Mouse (Mus musculus) megakaryocyte, embryonic 14.5 days (primary cell): ENCODE measurements around the gene St8sia1. TPM values are rescaled to one million over a fixed set of nuclear protein-coding genes. Genes with fewer than 3 reads are reported as not detected.

Source experiments
- H3K27me3 ChIP-seq: replicated peaks from 2 replicates; pipeline ENCODE3; 2012; ENCODE audit warnings: inconsistent platforms
- H3K36me3 ChIP-seq: replicated peaks from 2 replicates; pipeline ENCODE3; 2012; ENCODE audit warnings: low read length, inconsistent platforms, mixed read lengths
- H3K4me1 ChIP-seq: 2 replicates; pipeline ENCODE4 v1.6.1; 2012; ENCODE audit warnings: inconsistent platforms
- H3K4me3 ChIP-seq: replicated peaks from 2 replicates; pipeline ENCODE3; 2012; ENCODE audit warnings: moderate library complexity, mild to moderate bottlenecking, inconsistent platforms
- H3K9me3 ChIP-seq: 2 replicates; pipeline ENCODE4 v1.6.1; 2012; ENCODE audit warnings: inconsistent platforms
- FLI1 ChIP-seq: IDR thresholded peaks from 2 replicates; pipeline ENCODE4 v1.6.1; 2012; ENCODE audit warnings: low read length, inconsistent platforms, mixed read lengths
- GATA1 ChIP-seq: IDR thresholded peaks from 3 replicates; pipeline ENCODE4 v1.6.1; 2012; ENCODE audit warnings: mixed read lengths, low read length, inconsistent platforms, borderline replicate concordance
- polyA plus RNA-seq: library from polyadenylated mRNA; stranded (reverse); fragments of >175 nt; gene quantifications from 2 replicates; pipeline ENCODE4 v1.2.3, GENCODE M21; 2012; ENCODE audit warnings: low replicate concordance; ENCODE audit not compliant: insufficient read depth

Gene St8sia1
- polyA plus RNA-seq, 1 experiment = 0.04 TPM

- Histone ChIP-seq H3K4me3 (no peak overlapping the region), H3K36me3 (no peaks in the 10 kb centered on the region), H3K27me3 (no peaks in the 10 kb centered on the region), H3K9me3 (no peaks in the 10 kb centered on the region), H3K4me1 (peaks cover 71% of the 10 kb centered on the region)
- TF ChIP-seq FLI1 = no peak
- no peak for TF ChIP-seq GATA1
Measured at GRCm38 (mm10) chr6:142888346-142888745, 75.9 kb downstream of the St8sia1 start.

GRCm38 (mm10) chr6:142887375-142887774 lies 76.9 kb downstream of the St8sia1 start:
- no peak for TF ChIP-seq GATA1
- H3K9me3 ChIP-seq = no peaks in the 10 kb centered on the region
- peaks cover 68% of the 10 kb centered on the region for H3K4me1 ChIP-seq
- no peaks in the 10 kb centered on the region for H3K36me3 ChIP-seq
- H3K4me3 ChIP-seq = no peak overlapping the region
- no peaks in the 10 kb centered on the region for H3K27me3 ChIP-seq

GRCm38 (mm10) chr6:142885364-142886154 lies 78.7 kb downstream of the St8sia1 start:
- H3K36me3 ChIP-seq = no peaks in the 10 kb centered on the region
- H3K4me3 ChIP-seq = no peak overlapping the region
- H3K9me3 ChIP-seq = no peaks in the 10 kb centered on the region
- H3K4me1 ChIP-seq = peaks cover 67% of the 10 kb centered on the region
- no peak for TF ChIP-seq FLI1
- TF ChIP-seq GATA1 = no peak
- H3K27me3 ChIP-seq = no peaks in the 10 kb centered on the region

- no peak for TF ChIP-seq GATA1
- TF ChIP-seq FLI1 = no peak
- no peaks in the 10 kb centered on the region for H3K27me3 ChIP-seq
- H3K4me1 ChIP-seq = peaks cover 74% of the 10 kb centered on the region
- no peaks in the 10 kb centered on the region for H3K36me3 ChIP-seq
- no peaks in the 10 kb centered on the region for H3K9me3 ChIP-seq
- peak overlapping the region; percentile 73 for H3K4me3 ChIP-seq
Measured at GRCm38 (mm10) chr6:142884128-142884527, 80.1 kb downstream of the St8sia1 start.

- Histone ChIP-seq H3K9me3 (no peaks in the 10 kb centered on the region), H3K4me3 (no peak overlapping the region), H3K27me3 (no peaks in the 10 kb centered on the region), H3K4me1 (peaks cover 71% of the 10 kb centered on the region), H3K36me3 (no peaks in the 10 kb centered on the region)
- no peak for TF ChIP-seq GATA1
- no peak for TF ChIP-seq FLI1
Measured at GRCm38 (mm10) chr6:142880849-142881470, 83.3 kb downstream of the St8sia1 start.

DNA sequence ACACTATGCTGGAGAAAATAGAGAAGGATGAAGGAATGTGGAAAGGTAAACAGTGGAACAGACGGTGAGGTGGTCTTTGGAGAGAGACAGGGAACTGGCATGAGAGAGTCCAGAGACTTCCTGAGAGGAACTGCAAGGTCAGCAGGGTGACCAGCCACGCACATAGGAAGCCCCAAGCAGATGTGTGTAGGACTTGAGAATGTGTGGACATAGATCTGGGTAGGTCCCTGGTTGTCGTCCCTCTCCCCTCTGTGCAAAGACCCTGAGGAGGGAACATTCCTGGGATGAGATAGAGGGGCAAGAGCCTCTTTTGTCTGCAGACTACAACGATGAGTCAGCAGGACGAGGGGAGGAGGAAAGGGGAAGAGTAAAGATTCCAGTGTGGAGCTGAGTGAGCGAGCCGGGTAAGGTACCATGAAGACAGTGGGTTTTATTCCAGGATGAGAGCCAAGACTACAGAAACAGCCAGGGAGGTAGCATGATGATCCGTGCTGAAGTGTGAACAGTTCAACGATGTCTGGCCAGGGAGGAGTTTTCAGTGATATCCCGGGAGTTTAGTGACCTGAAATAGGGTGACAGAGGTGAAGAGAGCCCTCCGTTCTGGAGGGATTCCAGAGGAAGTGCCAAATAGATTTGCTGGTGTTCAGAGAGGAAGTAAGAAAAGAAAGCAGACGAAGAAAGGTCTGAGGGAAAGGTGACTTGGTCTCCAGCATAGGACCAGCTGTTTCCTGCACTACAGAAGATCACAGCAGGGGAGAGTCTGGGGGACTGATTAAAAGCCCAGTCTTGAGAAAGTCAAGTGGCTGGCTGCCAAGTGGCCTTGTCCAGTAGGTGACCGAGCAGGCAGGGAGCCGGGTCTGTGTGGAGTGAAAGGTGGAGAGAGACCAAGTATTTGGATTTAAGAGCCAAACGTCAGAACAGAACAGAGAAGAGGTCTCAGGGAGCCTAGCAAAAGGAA lies 85.2 kb downstream of the St8sia1 start:
- H3K4me1 ChIP-seq = peaks cover 58% of the 10 kb centered on the region
- H3K36me3 ChIP-seq = no peaks in the 10 kb centered on the region
- H3K27me3 ChIP-seq = no peaks in the 10 kb centered on the region
- H3K4me3 ChIP-seq = peak overlapping the region; percentile 55
- no peaks in the 10 kb centered on the region for H3K9me3 ChIP-seq
- TF ChIP-seq FLI1 (no peak), GATA1 (no peak)

- Histone ChIP-seq H3K9me3 (no peaks in the 10 kb centered on the region), H3K4me3 (no peak overlapping the region), H3K4me1 (peaks cover 50% of the 10 kb centered on the region), H3K36me3 (no peaks in the 10 kb centered on the region), H3K27me3 (no peaks in the 10 kb centered on the region)
- no peak for TF ChIP-seq FLI1
Measured at GRCm38 (mm10) chr6:142877221-142877620, 87.0 kb downstream of the St8sia1 start.

- no peaks in the 10 kb centered on the region for H3K36me3 ChIP-seq
- no peaks in the 10 kb centered on the region for H3K9me3 ChIP-seq
- H3K27me3 ChIP-seq = no peaks in the 10 kb centered on the region
- peaks cover 45% of the 10 kb centered on the region for H3K4me1 ChIP-seq
- H3K4me3 ChIP-seq = no peak overlapping the region
- TF ChIP-seq GATA1 (no peak), FLI1 (no peak)
Measured at GRCm38 (mm10) chr6:142876279-142876899, 87.9 kb downstream of the St8sia1 start.

DNA sequence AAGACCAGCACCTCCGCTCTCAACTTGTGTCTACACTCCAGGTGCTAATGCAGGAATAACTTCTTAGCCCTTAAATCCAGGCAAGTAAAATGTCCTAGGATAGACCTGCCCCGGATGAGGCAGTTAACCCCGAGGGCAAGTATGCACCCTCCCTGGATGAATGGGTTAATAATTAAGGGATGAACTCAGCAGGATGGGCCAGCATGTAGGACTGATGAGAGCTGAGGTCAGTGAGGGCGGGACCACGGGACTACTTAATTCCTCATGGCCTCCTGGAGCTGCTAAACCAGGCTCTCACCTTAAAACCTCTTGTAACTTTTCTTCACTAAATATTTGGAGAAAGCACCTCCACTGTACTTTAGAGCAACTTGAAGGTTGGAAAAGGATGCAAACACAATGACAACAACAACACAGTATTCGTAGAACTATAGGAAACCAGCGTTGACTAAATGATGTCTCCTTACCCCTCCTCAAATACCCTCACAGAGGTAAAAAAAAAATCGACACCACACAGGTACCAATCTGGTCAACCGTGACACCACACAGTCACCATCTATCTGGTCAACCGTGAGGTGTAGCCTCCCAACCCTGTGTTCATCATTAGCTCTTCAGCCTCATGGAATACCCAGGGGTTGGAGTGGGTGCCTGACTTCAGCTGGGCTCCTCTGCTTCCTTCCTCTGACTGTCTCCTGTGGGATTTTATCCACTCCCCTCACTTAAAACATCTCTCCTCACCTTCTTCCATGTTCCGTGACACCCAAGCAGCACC lies 90.3 kb downstream of the St8sia1 start:
- Histone ChIP-seq H3K4me3 (no peak overlapping the region), H3K4me1 (peaks cover 48% of the 10 kb centered on the region), H3K27me3 (no peaks in the 10 kb centered on the region), H3K9me3 (no peaks in the 10 kb centered on the region), H3K36me3 (no peaks in the 10 kb centered on the region)
- TF ChIP-seq GATA1 (no peak), FLI1 (no peak)
